Mouse (Mus musculus) testis, adult 10 weeks (tissue): ENCODE measurements around the gene Dop1b. TPM values are rescaled to one million over a fixed set of nuclear protein-coding genes. Genes with fewer than 3 reads are reported as not detected.

Source experiments
- polyA plus RNA-seq: library from polyadenylated mRNA; stranded (reverse); fragments of 350-450 nt; fragmentation: Illumina TruSeq; extraction: RNeasy Lipid Tissue Mini Kit (QIAGEN cat#74804); gene quantifications from one replicate; pipeline ENCODE4 v1.2.3, GENCODE M21; 2014; ENCODE audit warnings: low read depth, low replicate concordance

The Dop1b gene
- 6.0 TPM for polyA plus RNA-seq

GRCm38 (mm10) chr16:93711411-93712188 lies at the start of gene Dop1b:
Gene Dop1b, plus strand, starts transcription at chr16:93711904.

GRCm38 (mm10) chr16:93682689-93683507 lies 28.8 kb upstream of the Dop1b start, which contains the start of gene Cbr3:
Gene Cbr3, plus strand, starts transcription at chr16:93683215.

GRCm38 (mm10) chr16:93831627-93832395 lies 120.1 kb downstream of the Dop1b start, which contains the start of gene Morc3:
Gene Morc3, plus strand, starts transcription at chr16:93832121.

Other genes starting within 250 kb of the Dop1b start
- gene Setd4, start 107.8 kb upstream of the Dop1b start, polyA plus RNA-seq = 1.1 TPM
- 6.3 TPM for gene Cbr1, start 106.1 kb upstream of the Dop1b start, polyA plus RNA-seq
- not detected for gene Gm5678, start 83.8 kb upstream of the Dop1b start, polyA plus RNA-seq
- 0.31 TPM for gene Cbr3, start 28.7 kb upstream of the Dop1b start, polyA plus RNA-seq
- 115 TPM for gene Morc3, start 120.2 kb downstream of the Dop1b start, polyA plus RNA-seq
- gene Chaf1b, start 172.0 kb downstream of the Dop1b start, polyA plus RNA-seq = 6.4 TPM